Mouse (Mus musculus): ENCODE results near the gene Arhgap15.

GRCm38 (mm10) chr2:44166716-44167115 lies 418.1 kb downstream of the Arhgap15 start:
- no peak for TF ChIP-seq CTCF (IDR thresholded peaks at IDR 0.05)
- no peak for TF ChIP-seq POLR2A (IDR thresholded peaks at IDR 0.05; ENCODE audit: insufficient read depth, low read depth, low read length)

All from heart, adult 2 months (tissue).